Mouse (Mus musculus): ENCODE data around the gene Gpr83. TPM values are rescaled to one million over a fixed set of nuclear protein-coding genes. Genes with fewer than 3 reads are reported as not detected.

Gpr83 gene
- total and polyA plus RNA-seq, 3 experiments, result 0.04 TPM; not detected in 2

GRCm38 (mm10) chr9:14888671-14889070, 28.7 kb downstream of the Gpr83 start:
- H3K4me3 ChIP-seq (ENCODE audit: control insufficient read depth in 1 of 2, insufficient read depth in 1 of 2, low read depth in 2 of 2, low read length in 2 of 2), result no peak overlapping the region
- peaks cover 4 to 25% of the 10 kb centered on the region in 2 experiments; a peak in 3 of 4 replicates for H3K4me1 ChIP-seq (ENCODE audit: control insufficient read depth in 1 of 2, insufficient read depth in 2 of 2, low read length in 2 of 2)
- DNase-seq (ENCODE audit: low read depth, low spot score), result no peak
- H3K27ac ChIP-seq (ENCODE audit: control insufficient read depth, low read depth, low read length), result no peak overlapping the region
- H3K27me3 ChIP-seq (ENCODE audit: control insufficient read depth in 1 of 2, insufficient read depth in 2 of 2, low read length in 2 of 2), result no peaks in the 10 kb centered on the region
- H3K9me3 ChIP-seq (replicated peaks; ENCODE audit: insufficient read depth, low read length), result no peaks in the 10 kb centered on the region
- H3K9ac ChIP-seq (ENCODE audit: control insufficient read depth, low read depth, low read length, poor library complexity, severe bottlenecking), result no peak overlapping the region
- peaks cover 0 to 9% of the 10 kb centered on the region in 2 experiments; a peak in 2 of 4 replicates for H3K36me3 ChIP-seq (ENCODE audit: control insufficient read depth in 1 of 2, insufficient read depth in 2 of 2, low read length in 2 of 2)
- H3K79me2 ChIP-seq (ENCODE audit: control insufficient read depth, insufficient read depth, low read length, poor library complexity), result no peaks in the 10 kb centered on the region
- TF ChIP-seq EP300 (IDR thresholded peaks at IDR 0.05; ENCODE audit: low read depth in 1 of 2, low read length in 2 of 2) (no peak), MAX (IDR thresholded peaks at IDR 0.05; ENCODE audit: low read length) (no peak)

- Histone ChIP-seq H3K4me3 (ENCODE audit: control insufficient read depth in 1 of 2, insufficient read depth in 1 of 2, low read depth in 2 of 2, low read length in 2 of 2) (no peak overlapping the region), H3K9ac (ENCODE audit: control insufficient read depth, low read depth, low read length, poor library complexity, severe bottlenecking) (no peak overlapping the region), H3K9me3 (replicated peaks; ENCODE audit: insufficient read depth, low read length) (no peaks in the 10 kb centered on the region), H3K36me3 (ENCODE audit: control insufficient read depth in 1 of 2, insufficient read depth in 2 of 2, low read length in 2 of 2) (peaks cover 0 to 6% of the 10 kb centered on the region in 2 experiments; a peak in 2 of 4 replicates), H3K79me2 (ENCODE audit: control insufficient read depth, insufficient read depth, low read length, poor library complexity) (no peaks in the 10 kb centered on the region), H3K27me3 (ENCODE audit: control insufficient read depth in 1 of 2, insufficient read depth in 2 of 2, low read length in 2 of 2) (no peaks in the 10 kb centered on the region), H3K27ac (ENCODE audit: control insufficient read depth, low read depth, low read length) (no peak overlapping the region), H3K4me1 (ENCODE audit: control insufficient read depth in 1 of 2, insufficient read depth in 2 of 2, low read length in 2 of 2) (peaks cover 0 to 20% of the 10 kb centered on the region in 2 experiments; a peak in 2 of 4 replicates)
- TF ChIP-seq CHD2 (IDR thresholded peaks at IDR 0.05; ENCODE audit: low read length), result no peak
- TF ChIP-seq MAZ (IDR thresholded peaks at IDR 0.05; ENCODE audit: low read depth, low read length), result no peak
- TF ChIP-seq GATA1 (IDR thresholded peaks at IDR 0.05; ENCODE audit: low read depth, low read length), result no peak
- no peak for TF ChIP-seq ELF1 (IDR thresholded peaks at IDR 0.05; ENCODE audit: low read depth, low read length)
- TF ChIP-seq TAL1 (IDR thresholded peaks at IDR 0.05; ENCODE audit: low read length), result no peak
- TF ChIP-seq MYC (IDR thresholded peaks at IDR 0.05; ENCODE audit: low read depth, low read length), result no peak
- TF ChIP-seq MEF2A (IDR thresholded peaks at IDR 0.05; ENCODE audit: extremely low read depth, insufficient replicate concordance, low read depth, low read length, poor library complexity, severe bottlenecking), result no peak
- TF ChIP-seq BHLHE40 (IDR thresholded peaks at IDR 0.05; ENCODE audit: borderline replicate concordance, low read depth, low read length), result no peak
- no peak for TF ChIP-seq NELFE (IDR thresholded peaks at IDR 0.05; ENCODE audit: low read depth, low read length)
- no peak for TF ChIP-seq E2F4 (IDR thresholded peaks at IDR 0.05; ENCODE audit: borderline replicate concordance, low read depth, low read length)
- no peak for TF ChIP-seq EP300 (IDR thresholded peaks at IDR 0.05; ENCODE audit: low read depth in 1 of 2, low read length in 2 of 2)
- TF ChIP-seq RAD21 (IDR thresholded peaks at IDR 0.05; ENCODE audit: low read depth, low read length), result no peak
- no peak for DNase-seq (ENCODE audit: low read depth, low spot score)
Measured at GRCm38 (mm10) chr9:14890699-14891098, 30.7 kb downstream of the Gpr83 start.

GRCm38 (mm10) chr9:14891891-14892290, 31.9 kb downstream of the Gpr83 start:
- Histone ChIP-seq H3K27ac (ENCODE audit: control insufficient read depth, low read depth, low read length) (no peak overlapping the region), H3K4me1 (ENCODE audit: control insufficient read depth in 1 of 2, insufficient read depth in 2 of 2, low read length in 2 of 2) (peaks cover 0 to 8% of the 10 kb centered on the region in 2 experiments; a peak in 2 of 4 replicates), H3K36me3 (ENCODE audit: control insufficient read depth in 1 of 2, insufficient read depth in 2 of 2, low read length in 2 of 2) (no peaks in the 10 kb centered on the region), H3K4me3 (ENCODE audit: control insufficient read depth in 1 of 2, insufficient read depth in 1 of 2, low read depth in 2 of 2, low read length in 2 of 2) (no peak overlapping the region), H3K9ac (ENCODE audit: control insufficient read depth, low read depth, low read length, poor library complexity, severe bottlenecking) (no peak overlapping the region), H3K27me3 (ENCODE audit: control insufficient read depth in 1 of 2, insufficient read depth in 2 of 2, low read length in 2 of 2) (no peaks in the 10 kb centered on the region), H3K79me2 (ENCODE audit: control insufficient read depth, insufficient read depth, low read length, poor library complexity) (no peaks in the 10 kb centered on the region), H3K9me3 (replicated peaks; ENCODE audit: insufficient read depth, low read length) (no peaks in the 10 kb centered on the region)
- TF ChIP-seq MAX (IDR thresholded peaks at IDR 0.05; ENCODE audit: low read length), result no peak
- TF ChIP-seq TAL1 (IDR thresholded peaks at IDR 0.05; ENCODE audit: low read length), result no peak
- TF ChIP-seq NELFE (IDR thresholded peaks at IDR 0.05; ENCODE audit: low read depth, low read length), result no peak
- no peak for TF ChIP-seq RCOR1 (IDR thresholded peaks at IDR 0.05; ENCODE audit: low read depth, low read length)
- no peak for TF ChIP-seq MEF2A (IDR thresholded peaks at IDR 0.05; ENCODE audit: extremely low read depth, insufficient replicate concordance, low read depth, low read length, poor library complexity, severe bottlenecking)
- no peak for TF ChIP-seq GABPA (IDR thresholded peaks at IDR 0.05; ENCODE audit: low read depth, low read length)
- no peak for DNase-seq (ENCODE audit: low read depth, low spot score)
